Mouse (Mus musculus) megakaryocyte, embryonic 14.5 days (primary cell): ENCODE results near the gene Gpr3. TPM values are rescaled to one million over a fixed set of nuclear protein-coding genes. Genes with fewer than 3 reads are reported as not detected.

Source experiments
- H3K27me3 ChIP-seq: replicated peaks from 2 replicates; pipeline ENCODE3; 2012; ENCODE audit warnings: inconsistent platforms
- H3K36me3 ChIP-seq: replicated peaks from 2 replicates; pipeline ENCODE3; 2012; ENCODE audit warnings: low read length, inconsistent platforms, mixed read lengths
- H3K4me1 ChIP-seq: 2 replicates; pipeline ENCODE4 v1.6.1; 2012; ENCODE audit warnings: inconsistent platforms
- H3K4me3 ChIP-seq: replicated peaks from 2 replicates; pipeline ENCODE3; 2012; ENCODE audit warnings: moderate library complexity, mild to moderate bottlenecking, inconsistent platforms
- H3K9me3 ChIP-seq: 2 replicates; pipeline ENCODE4 v1.6.1; 2012; ENCODE audit warnings: inconsistent platforms
- FLI1 ChIP-seq: IDR thresholded peaks from 2 replicates; pipeline ENCODE4 v1.6.1; 2012; ENCODE audit warnings: low read length, inconsistent platforms, mixed read lengths
- GATA1 ChIP-seq: IDR thresholded peaks from 3 replicates; pipeline ENCODE4 v1.6.1; 2012; ENCODE audit warnings: mixed read lengths, low read length, inconsistent platforms, borderline replicate concordance
- polyA plus RNA-seq: library from polyadenylated mRNA; stranded (reverse); fragments of >175 nt; gene quantifications from 2 replicates; pipeline ENCODE4 v1.2.3, GENCODE M21; 2012; ENCODE audit warnings: low replicate concordance; ENCODE audit not compliant: insufficient read depth

Gpr3 gene
- polyA plus RNA-seq, 1 experiment: not detected

GRCm38 (mm10) chr4:133186856-133187255 lies 25.5 kb downstream of the Gpr3 start:
- Histone ChIP-seq H3K4me3 (no peak overlapping the region), H3K36me3 (peaks cover 96% of the 10 kb centered on the region), H3K4me1 (peaks cover 8% of the 10 kb centered on the region), H3K9me3 (no peaks in the 10 kb centered on the region), H3K27me3 (no peaks in the 10 kb centered on the region)
- TF ChIP-seq FLI1 (no peak), GATA1 (no peak)

GRCm38 (mm10) chr4:133185893-133186292 lies 26.4 kb downstream of the Gpr3 start:
- H3K36me3 ChIP-seq: peaks cover 96% of the 10 kb centered on the region
- no peaks in the 10 kb centered on the region for H3K27me3 ChIP-seq
- peaks cover 13% of the 10 kb centered on the region for H3K4me1 ChIP-seq
- no peak overlapping the region for H3K4me3 ChIP-seq
- H3K9me3 ChIP-seq: no peaks in the 10 kb centered on the region
- no peak for TF ChIP-seq GATA1
- TF ChIP-seq FLI1: no peak

- Histone ChIP-seq H3K36me3 (peaks cover 96% of the 10 kb centered on the region), H3K4me1 (peaks cover 20% of the 10 kb centered on the region), H3K27me3 (no peaks in the 10 kb centered on the region), H3K4me3 (no peak overlapping the region), H3K9me3 (no peaks in the 10 kb centered on the region)
- no peak for TF ChIP-seq FLI1
- no peak for TF ChIP-seq GATA1
Measured at GRCm38 (mm10) chr4:133184898-133185665, 27.3 kb downstream of the Gpr3 start.

GRCm38 (mm10) chr4:133184031-133184897 lies 28.1 kb downstream of the Gpr3 start:
- Histone ChIP-seq H3K27me3 (no peaks in the 10 kb centered on the region), H3K4me1 (peaks cover 26% of the 10 kb centered on the region), H3K36me3 (peaks cover 95% of the 10 kb centered on the region), H3K9me3 (no peaks in the 10 kb centered on the region), H3K4me3 (no peak overlapping the region)
- no peak for TF ChIP-seq GATA1
- TF ChIP-seq FLI1: no peak

- Histone ChIP-seq H3K4me3 (no peak overlapping the region), H3K4me1 (peaks cover 38% of the 10 kb centered on the region), H3K27me3 (no peaks in the 10 kb centered on the region), H3K36me3 (peaks cover 95% of the 10 kb centered on the region), H3K9me3 (no peaks in the 10 kb centered on the region)
- TF ChIP-seq GATA1 (no peak), FLI1 (no peak)
Measured at GRCm38 (mm10) chr4:133182439-133183033, 29.8 kb downstream of the Gpr3 start.

- no peak overlapping the region for H3K4me3 ChIP-seq
- H3K9me3 ChIP-seq: no peaks in the 10 kb centered on the region
- peaks cover 88% of the 10 kb centered on the region for H3K36me3 ChIP-seq
- H3K4me1 ChIP-seq: peaks cover 71% of the 10 kb centered on the region
- TF ChIP-seq GATA1 (no peak), FLI1 (no peak)
- no peaks in the 10 kb centered on the region for H3K27me3 ChIP-seq
Measured at GRCm38 (mm10) chr4:133179258-133179657, 33.1 kb downstream of the Gpr3 start.

GRCm38 (mm10) chr4:133178305-133178704 lies 34.0 kb downstream of the Gpr3 start:
- H3K36me3 ChIP-seq: peaks cover 79% of the 10 kb centered on the region
- peaks cover 80% of the 10 kb centered on the region for H3K4me1 ChIP-seq

GRCm38 (mm10) chr4:133176761-133177403 lies 35.5 kb downstream of the Gpr3 start:
- Histone ChIP-seq H3K27me3 (no peaks in the 10 kb centered on the region), H3K4me3 (peak overlapping the region; percentile 44), H3K9me3 (no peaks in the 10 kb centered on the region), H3K36me3 (peaks cover 72% of the 10 kb centered on the region), H3K4me1 (peaks cover 86% of the 10 kb centered on the region)
- no peak for TF ChIP-seq GATA1
- no peak for TF ChIP-seq FLI1

More at GRCm38 (mm10) chr4:133178305-133178704, 34.0 kb downstream of the Gpr3 start:
- TF ChIP-seq FLI1 (no peak), GATA1 (no peak)
- no peaks in the 10 kb centered on the region for H3K9me3 ChIP-seq
- H3K4me3 ChIP-seq: no peak overlapping the region
- no peaks in the 10 kb centered on the region for H3K27me3 ChIP-seq
